Mouse (Mus musculus) heart, adult 11 months (tissue): ENCODE data around the gene 2300003K06Rik.
"Not testable (repeated sequence)": the region's sequence is repeated elsewhere in the genome, so short reads cannot be mapped to it uniquely, and the experiment has no call there.

Experiments used
- DNase-seq: peaks from one replicate; pipeline ENCODE4 v3.0.0; 2022

Gene 2300003K06Rik

DNA sequence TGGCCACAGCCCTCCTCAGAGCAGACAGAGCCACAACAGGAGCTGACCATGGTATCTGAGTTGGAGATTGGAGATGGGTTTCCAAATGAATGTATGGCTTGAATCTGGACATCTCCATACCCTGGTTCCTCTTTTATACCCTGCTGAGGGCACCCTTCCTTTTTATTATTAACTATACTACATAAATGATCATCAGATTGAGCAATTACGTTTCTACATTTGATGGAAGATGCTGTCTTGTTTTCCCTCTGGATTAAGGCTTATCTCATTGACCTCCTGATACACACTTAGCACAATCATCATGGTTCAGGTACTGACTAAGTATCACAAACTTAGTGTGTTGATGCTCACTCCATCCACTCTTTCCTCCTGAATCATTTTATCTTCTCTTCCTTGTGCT, at the start of gene 2300003K06Rik:
Gene 2300003K06Rik, minus strand, starts transcription at position 101 of the 400 bp plus-strand sequence.
- no peak for DNase-seq

DNA sequence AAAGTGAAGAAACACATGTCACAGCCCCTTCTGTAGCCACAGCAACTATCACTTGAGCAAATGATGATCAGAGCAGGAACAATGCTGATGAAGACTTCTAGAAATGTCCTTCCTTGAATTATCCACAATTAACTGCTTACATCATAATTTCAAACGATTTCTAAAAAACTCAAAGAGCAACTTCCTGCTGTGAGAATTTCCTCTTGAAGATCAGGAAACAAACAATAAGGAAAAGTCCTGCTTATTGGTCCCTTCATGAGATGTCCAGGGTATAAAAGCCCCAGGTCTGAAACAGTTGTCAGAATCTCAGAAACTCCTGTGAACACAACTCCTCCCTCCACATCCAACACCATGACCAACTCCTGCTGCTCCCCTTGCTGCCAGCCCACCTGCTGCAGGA, 41.0 kb upstream of the 2300003K06Rik start, which contains the start of gene Gm11567:
Gene Gm11567, plus strand, starts transcription at position 301 of the 400 bp plus-strand sequence.
- not testable (repeated sequence) for DNase-seq

DNA sequence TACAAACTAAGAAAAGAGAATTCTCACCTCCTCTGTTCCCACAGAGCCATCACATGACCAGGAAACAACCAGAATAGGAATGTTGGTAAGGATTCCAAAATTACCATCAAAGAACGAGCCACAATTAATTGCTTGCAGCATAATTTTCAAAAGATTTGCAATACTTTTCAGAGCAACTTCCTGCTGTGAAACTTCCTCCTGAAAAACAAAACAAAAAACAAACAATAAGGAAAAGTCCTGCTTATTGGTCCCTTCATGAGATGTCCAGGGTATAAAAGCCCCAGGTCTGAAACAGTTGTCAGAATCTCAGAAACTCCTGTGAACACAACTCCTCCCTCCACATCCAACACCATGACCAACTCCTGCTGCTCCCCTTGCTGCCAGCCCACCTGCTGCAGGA, 35.2 kb upstream of the 2300003K06Rik start, which contains the start of gene Krtap9-1:
Gene Krtap9-1, plus strand, starts transcription at position 301 of the 400 bp plus-strand sequence.
- not testable (repeated sequence) for DNase-seq

DNA sequence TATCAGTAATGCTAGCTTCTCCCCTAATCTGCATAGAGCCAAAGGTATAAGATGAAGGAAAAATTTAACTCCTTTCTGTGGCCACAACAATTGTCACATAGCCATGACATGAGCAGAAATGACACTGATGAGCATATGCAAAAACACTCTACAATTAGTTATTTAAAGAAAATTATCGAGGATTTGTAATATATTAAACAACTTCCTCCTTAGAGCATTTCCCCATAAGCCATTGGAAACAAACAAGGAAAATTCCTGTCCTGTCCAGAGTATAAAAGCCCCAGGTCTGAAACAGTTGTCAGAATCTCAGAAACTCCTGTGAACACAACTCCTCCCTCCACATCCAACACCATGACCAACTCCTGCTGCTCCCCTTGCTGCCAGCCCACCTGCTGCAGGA, 26.3 kb upstream of the 2300003K06Rik start, which contains the start of gene Gm11559:
Gene Gm11559, plus strand, starts transcription at position 301 of the 400 bp plus-strand sequence.
- DNase-seq, result not testable (repeated sequence)

DNA sequence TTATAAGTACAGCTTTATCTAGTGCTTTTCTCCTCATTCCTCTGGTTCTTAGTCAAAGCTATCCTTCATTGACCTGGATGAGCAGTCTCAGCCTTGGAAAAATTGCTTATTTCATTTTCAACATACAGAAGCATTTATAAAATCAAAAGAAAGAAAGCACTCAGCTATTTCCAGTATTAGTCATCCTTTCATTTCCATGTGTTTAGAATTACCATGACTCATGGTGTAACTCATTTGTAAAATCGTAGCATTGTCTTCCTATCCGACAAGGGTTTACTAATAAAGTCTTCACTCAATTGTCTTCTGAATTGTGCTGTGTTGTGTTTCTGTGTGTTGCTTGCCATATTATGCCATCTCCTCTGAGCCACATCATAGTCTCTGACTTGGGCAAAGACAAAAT, 20.9 kb upstream of the 2300003K06Rik start:
- no peak for DNase-seq

DNA sequence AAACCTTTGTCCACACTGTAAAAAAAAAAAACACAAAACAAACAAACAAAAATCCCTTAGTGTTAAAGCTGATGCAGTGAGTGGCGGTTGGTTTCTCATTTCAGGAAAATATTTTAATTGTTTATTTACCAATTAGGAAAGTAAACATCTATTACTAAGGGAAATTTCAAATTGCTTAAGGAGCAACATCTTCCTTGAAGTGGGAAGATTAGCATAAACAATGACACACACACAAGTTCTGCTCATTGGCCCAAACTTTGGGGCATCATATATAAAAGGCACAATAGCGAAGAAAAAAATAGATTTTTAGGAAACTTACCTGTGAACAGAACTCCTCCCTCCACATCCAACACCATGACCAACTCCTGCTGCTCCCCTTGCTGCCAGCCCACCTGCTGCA, 19.8 kb upstream of the 2300003K06Rik start, which contains the start of gene Gm11568:
Gene Gm11568, plus strand, starts transcription at position 301 of the 400 bp plus-strand sequence.
- DNase-seq, result no peak

DNA sequence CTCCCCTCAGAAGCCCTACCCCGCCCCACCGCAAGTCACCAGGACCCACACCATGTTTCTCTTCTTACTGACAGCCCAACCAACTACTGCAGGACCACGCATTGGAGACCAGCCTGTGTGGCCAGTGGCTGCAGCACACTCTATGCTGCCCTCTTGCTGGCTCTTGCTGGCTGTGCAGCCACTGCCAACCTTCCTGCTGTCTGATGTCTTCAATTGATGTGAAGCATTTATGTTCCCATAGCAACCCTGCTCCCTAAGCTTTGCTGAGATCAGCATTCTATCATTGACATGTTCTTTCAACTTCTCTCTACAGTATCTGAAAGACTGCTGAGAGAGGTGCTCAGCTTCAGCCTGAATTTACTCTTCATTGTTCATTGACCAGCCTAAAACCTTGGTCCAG, 16.3 kb upstream of the 2300003K06Rik start:
- DNase-seq, result no peak

DNA sequence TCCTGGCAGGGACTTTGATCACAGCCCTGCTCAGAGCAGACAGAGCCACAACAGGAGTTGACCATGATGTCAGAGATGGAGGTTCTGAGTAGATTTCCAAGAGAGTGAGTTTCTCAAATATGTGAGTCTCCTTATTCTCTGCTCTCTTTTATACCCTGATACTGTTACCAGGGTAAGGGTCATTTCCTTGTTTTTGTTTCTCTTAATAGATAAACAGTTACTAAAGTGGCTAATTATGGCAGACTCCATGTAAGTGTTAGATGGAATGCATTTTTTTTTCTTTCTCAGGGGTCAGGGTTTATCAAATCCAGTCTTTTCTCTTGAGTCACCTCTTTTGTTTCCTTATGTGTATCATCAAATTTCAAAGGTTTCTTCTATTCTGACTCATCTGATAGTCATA, 13.6 kb upstream of the 2300003K06Rik start, which contains the start of gene Krtap4-16:
Gene Krtap4-16, minus strand, starts transcription at position 101 of the 400 bp plus-strand sequence.
- no peak for DNase-seq

DNA sequence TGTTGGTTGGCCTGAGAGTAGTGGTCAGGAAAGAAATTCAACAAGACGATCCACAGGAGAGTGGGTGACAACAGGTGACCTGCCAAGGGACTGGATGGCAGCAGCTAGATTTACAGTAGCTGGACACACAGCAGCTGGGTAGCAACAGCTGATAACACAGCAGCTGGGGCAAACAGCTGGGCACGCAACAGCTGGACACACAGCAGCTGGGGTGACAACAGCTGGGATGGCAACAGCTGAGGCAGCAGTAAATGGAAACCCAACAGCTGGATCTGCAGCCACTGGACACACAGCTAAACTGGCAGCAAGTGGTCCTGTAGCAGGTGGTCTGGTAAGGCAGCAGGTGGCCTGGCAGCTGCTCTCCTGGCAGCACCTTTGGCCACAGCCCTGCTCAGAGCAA, 8.9 kb upstream of the 2300003K06Rik start:
- DNase-seq, result peak; percentile 84

DNA sequence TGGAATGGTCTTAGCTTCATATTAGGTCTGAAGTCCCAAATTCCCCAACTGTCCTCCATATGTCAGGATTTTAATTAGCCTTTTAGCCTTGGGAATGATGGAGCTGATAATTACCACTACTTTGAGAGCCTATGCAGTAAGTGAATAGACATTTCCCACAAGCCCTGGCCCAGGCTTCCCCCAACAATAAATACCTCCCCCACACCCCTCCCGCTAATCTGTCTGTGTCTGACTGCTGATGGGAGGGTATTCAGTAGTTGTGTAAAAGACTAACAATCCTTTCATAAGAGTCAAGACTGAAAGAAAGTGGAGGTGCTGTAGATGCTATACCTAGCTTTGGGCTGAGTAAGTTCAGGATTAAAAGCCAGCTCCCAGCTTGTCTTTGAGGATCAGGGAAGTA, 4.3 kb upstream of the 2300003K06Rik start:
- no peak for DNase-seq

DNA sequence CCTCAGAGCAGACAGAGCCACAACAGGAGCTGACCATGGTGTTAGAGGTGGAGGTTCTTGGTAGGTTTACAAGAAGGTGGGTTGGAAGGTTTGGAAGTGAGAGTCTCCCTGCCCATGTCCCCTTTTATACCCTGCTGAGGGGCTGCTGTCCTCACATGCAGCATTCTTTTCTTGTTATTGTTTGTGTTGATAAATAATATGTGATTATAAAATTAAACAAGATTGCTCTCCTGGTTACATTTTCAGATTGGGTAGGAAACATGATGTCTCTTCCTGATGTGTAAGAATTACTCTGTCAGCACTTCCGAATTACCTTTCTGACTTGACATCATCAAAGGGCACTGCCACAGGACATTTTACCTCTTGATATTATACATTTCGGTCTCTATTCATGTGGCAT, 22.3 kb downstream of the 2300003K06Rik start, which contains the start of gene Gm11564:
Gene Gm11564, minus strand, starts transcription at position 101 of the 400 bp plus-strand sequence.
- DNase-seq, result not testable (repeated sequence)

DNA sequence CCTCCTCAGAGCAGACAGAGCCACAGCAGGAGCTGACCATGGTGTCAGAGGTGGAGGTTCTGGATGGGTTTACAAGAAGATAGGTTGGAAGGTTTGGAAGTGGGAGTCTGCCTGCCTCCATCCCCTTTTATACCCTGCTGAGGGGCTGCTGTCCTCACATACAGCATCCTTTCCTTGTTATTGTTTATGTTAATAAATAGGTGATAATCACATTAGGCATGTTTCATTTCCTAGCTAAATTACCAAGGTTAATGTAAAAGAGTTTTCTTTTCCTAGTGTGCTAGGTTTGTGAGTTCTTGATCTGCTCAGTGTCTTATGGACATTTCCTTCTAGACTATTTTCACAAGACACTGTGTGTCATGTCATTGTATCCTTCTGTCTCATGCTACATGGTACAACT, 28.1 kb downstream of the 2300003K06Rik start, which contains the start of gene Krtap4-13:
Gene Krtap4-13, minus strand, starts transcription at position 101 of the 400 bp plus-strand sequence.
- not testable (repeated sequence) for DNase-seq

DNA sequence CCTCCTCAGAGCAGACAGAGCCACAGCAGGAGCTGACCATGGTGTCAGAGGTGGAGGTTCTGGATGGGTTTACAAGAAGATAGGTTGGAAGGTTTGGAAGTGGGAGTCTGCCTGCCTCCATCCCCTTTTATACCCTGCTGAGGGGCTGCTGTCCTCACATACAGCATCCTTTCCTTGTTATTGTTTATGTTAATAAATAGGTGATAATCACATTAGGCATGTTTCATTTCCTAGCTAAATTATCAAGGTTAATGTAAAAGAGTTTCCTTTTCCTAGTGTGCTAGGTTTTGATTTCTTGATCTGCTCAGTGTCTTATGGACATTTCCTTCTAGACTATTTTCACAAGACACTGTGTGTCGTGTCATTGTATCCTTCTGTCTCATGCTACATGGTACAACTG, 33.5 kb downstream of the 2300003K06Rik start, which contains the start of gene Gm11554:
Gene Gm11554, minus strand, starts transcription at position 101 of the 400 bp plus-strand sequence.
- DNase-seq, result not testable (repeated sequence)

DNA sequence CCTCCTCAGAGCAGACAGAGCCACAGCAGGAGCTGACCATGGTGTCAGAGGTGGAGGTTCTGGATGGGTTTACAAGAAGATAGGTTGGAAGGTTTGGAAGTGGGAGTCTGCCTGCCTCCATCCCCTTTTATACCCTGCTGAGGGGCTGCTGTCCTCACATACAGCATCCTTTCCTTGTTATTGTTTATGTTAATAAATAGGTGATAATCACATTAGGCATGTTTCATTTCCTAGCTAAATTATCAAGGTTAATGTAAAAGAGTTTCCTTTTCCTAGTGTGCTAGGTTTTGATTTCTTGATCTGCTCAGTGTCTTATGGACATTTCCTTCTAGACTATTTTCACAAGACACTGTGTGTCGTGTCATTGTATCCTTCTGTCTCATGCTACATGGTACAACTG, 39.0 kb downstream of the 2300003K06Rik start, which contains the start of gene Gm11569:
Gene Gm11569, minus strand, starts transcription at position 101 of the 400 bp plus-strand sequence.
- DNase-seq, result not testable (repeated sequence)

DNA sequence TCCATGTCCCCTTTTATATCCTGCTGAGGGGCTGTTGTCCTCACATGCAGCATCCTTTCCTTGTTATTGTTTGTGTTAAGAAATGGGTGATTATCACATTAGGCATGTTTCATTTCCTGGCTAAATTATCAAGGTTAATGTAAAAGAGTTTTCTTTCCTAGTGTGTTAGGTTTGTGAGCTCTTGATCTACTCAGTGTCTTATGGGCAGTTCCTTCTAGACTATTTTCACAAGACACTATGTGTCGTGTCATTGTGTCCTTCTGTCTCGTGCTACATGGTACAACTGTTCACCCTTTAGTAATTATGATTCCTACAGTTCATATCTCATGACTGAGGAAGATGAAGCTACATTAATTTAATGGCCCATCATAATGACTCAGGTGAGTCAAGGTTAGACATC, 44.5 kb downstream of the 2300003K06Rik start, which contains the start of gene Gm11596:
Gene Gm11596, minus strand, starts transcription at position 101 of the 400 bp plus-strand sequence.
- DNase-seq, result no peak
